Mouse (Mus musculus) embryonic facial prominence, embryonic 11.5 days (tissue): Measurements from ENCODE around the gene Gzmd. TPM values are rescaled to one million over a fixed set of nuclear protein-coding genes. Genes with fewer than 3 reads are reported as not detected.

Experiments
- microRNA-seq: library from miRNA; unstranded; fragments of <30 nt; microRNA quantifications from one replicate; pipeline ENCODE4, GENCODE M21; 2016; ENCODE audit warnings: borderline number of aligned reads
- polyA plus RNA-seq: library from polyadenylated mRNA; unstranded; fragments of >200 nt; fragmentation: Nextera tagmentation; extraction: Ambion mirVana; gene quantifications from 2 replicates; pipeline ENCODE4 v1.2.1, GENCODE M21; 2014

The Gzmd gene
- polyA plus RNA-seq, 1 experiment from 2014 or later: not detected

Small RNA genes lying within 50 kb of the gene (microRNA-seq; reads per million reads assigned to microRNA genes)
- not detected for gene Mir6949

Other genes starting within 250 kb of the Gzmd start
- 0.07 and 0.17 TPM in 2 replicates for gene Cbln3, start 248.2 kb downstream of the Gzmd start, polyA plus RNA-seq
- gene Khnyn, start 247.7 kb downstream of the Gzmd start, polyA plus RNA-seq: 10.4 and 11.9 TPM in 2 replicates
- 55.7 and 59.4 TPM in 2 replicates for gene Sdr39u1, start 232.3 kb downstream of the Gzmd start, polyA plus RNA-seq
- not detected in 2 replicates for gene Cma1, start 187.9 kb downstream of the Gzmd start, polyA plus RNA-seq
- gene Cma2, start 181.6 kb downstream of the Gzmd start, polyA plus RNA-seq: not detected in 2 replicates
- gene Mcpt1, start 114.6 kb downstream of the Gzmd start, polyA plus RNA-seq: not detected in 2 replicates
- gene Mcpt9, start 102.1 kb downstream of the Gzmd start, polyA plus RNA-seq: not detected in 2 replicates
- not detected in 2 replicates for gene Mcpt2, start 90.6 kb downstream of the Gzmd start, polyA plus RNA-seq
- not detected in 2 replicates for gene Mcpt4, start 70.3 kb downstream of the Gzmd start, polyA plus RNA-seq
- gene Mcpt8, start 47.3 kb downstream of the Gzmd start, polyA plus RNA-seq: not detected in 2 replicates
- gene Ctsg, start 30.0 kb downstream of the Gzmd start, polyA plus RNA-seq: not detected in 2 replicates
- gene Gzme, start 12.0 kb downstream of the Gzmd start, polyA plus RNA-seq: not detected in 2 replicates
- not detected in 2 replicates for gene Gzmg, start 27.0 kb upstream of the Gzmd start, polyA plus RNA-seq
- gene Gzmn, start 42.0 kb upstream of the Gzmd start, polyA plus RNA-seq: not detected in 2 replicates
- gene Gzmf, start 78.8 kb upstream of the Gzmd start, polyA plus RNA-seq: not detected in 2 replicates
- not detected in 2 replicates for gene Gzmc, start 102.0 kb upstream of the Gzmd start, polyA plus RNA-seq
- gene Gzmb, start 129.7 kb upstream of the Gzmd start, polyA plus RNA-seq: not detected in 2 replicates
- gene Atp12a, start 232.5 kb upstream of the Gzmd start, polyA plus RNA-seq: 0.13 TPM in 1 of 2 replicates, not detected in the other